Mouse (Mus musculus) limb, embryonic 15.5 days (tissue): Measurements from ENCODE around the gene Lmo7. TPM values are rescaled to one million over a fixed set of nuclear protein-coding genes. Genes with fewer than 3 reads are reported as not detected.

Experiments used
- ATAC-seq: fragments of 200-750 bp; cut with Nextera tagmentation; 2 replicates; pipeline ENCODE4 v1.8.0; 2017; ENCODE audit warnings: low read depth, moderate TSS enrichment; ENCODE audit not compliant: insufficient number of reproducible peaks, low FRiP score, low TSS enrichment
- H3K27ac ChIP-seq: fragments of 300-500 bp; sonication (generic); 2 replicates; pipeline ENCODE4 v1.5.1; 2015; ENCODE audit warnings: moderate library complexity, mild to moderate bottlenecking, inconsistent platforms
- H3K27me3 ChIP-seq: fragments of 300-500 bp; sonication (generic); 2 replicates; pipeline ENCODE4 v1.6.1; 2015; ENCODE audit warnings: inconsistent platforms
- H3K36me3 ChIP-seq: fragments of 300-500 bp; sonication (generic); 2 replicates; pipeline ENCODE4 v1.6.1; 2015; ENCODE audit warnings: inconsistent platforms
- H3K4me1 ChIP-seq: fragments of 300-500 bp; sonication (generic); 2 replicates; pipeline ENCODE4 v1.6.1; 2015; ENCODE audit warnings: inconsistent platforms
- H3K4me2 ChIP-seq: fragments of 300-500 bp; sonication (generic); 2 replicates; pipeline ENCODE4 v1.6.1; 2015; ENCODE audit warnings: mild to moderate bottlenecking, inconsistent platforms
- H3K4me3 ChIP-seq: fragments of 300-500 bp; sonication (generic); 2 replicates; pipeline ENCODE4 v1.5.1; 2015; ENCODE audit warnings: mild to moderate bottlenecking, inconsistent platforms
- H3K9ac ChIP-seq: fragments of 300-500 bp; sonication (generic); 2 replicates; pipeline ENCODE4 v1.6.1; 2015; ENCODE audit warnings: inconsistent platforms
- H3K9me3 ChIP-seq: fragments of 300-500 bp; sonication (generic); 2 replicates; pipeline ENCODE4 v1.6.1; 2016; ENCODE audit warnings: inconsistent platforms
- WGBS: fragments of 180-500 bp; shearing (Covaris S2); methylation state at CpG from one replicate; pipeline ENCODE4 v1.1.7; 2015; 5-methylcytosine and 5-hydroxymethylcytosine counted together
- polyA plus RNA-seq: library from polyadenylated mRNA; unstranded; fragments of >200 nt; fragmentation: Nextera tagmentation; extraction: Ambion mirVana; gene quantifications from 2 replicates; pipeline ENCODE4 v1.2.1, GENCODE M21; 2015

Gene Lmo7
- polyA plus RNA-seq, 1 experiment from 2014 or later, result 35.4 TPM

DNA sequence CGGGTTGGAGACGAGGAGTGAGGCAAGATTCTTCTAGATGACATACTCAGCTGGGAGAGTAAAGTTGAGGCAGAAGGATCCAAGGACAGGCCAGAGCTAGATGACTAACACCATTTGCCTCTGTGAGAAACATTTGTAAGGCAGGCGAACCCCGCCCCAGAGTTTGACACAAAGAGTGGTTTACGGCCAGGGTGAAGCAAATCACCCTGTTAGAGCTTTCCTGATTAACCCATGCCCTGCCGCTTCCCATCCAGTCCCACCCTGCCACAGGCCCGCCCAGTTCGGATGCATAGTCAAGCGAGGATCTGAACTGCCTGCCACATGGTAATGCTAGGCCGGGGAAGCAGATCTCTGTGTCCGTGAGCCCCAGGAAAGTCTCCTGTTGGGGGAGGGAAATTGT is 51.5 kb downstream of the Lmo7 start:
- ATAC-seq, result no peak
- Histone ChIP-seq H3K4me2 (no peak overlapping the region), H3K4me3 (no peak overlapping the region), H3K9ac (no peak overlapping the region), H3K4me1 (no peaks in the 10 kb centered on the region), H3K36me3 (no peaks in the 10 kb centered on the region), H3K27ac (no peak overlapping the region), H3K27me3 (no peaks in the 10 kb centered on the region), H3K9me3 (no peaks in the 10 kb centered on the region)
- 66% methylated on average over 11 of the region's 11 CpGs for WGBS

DNA sequence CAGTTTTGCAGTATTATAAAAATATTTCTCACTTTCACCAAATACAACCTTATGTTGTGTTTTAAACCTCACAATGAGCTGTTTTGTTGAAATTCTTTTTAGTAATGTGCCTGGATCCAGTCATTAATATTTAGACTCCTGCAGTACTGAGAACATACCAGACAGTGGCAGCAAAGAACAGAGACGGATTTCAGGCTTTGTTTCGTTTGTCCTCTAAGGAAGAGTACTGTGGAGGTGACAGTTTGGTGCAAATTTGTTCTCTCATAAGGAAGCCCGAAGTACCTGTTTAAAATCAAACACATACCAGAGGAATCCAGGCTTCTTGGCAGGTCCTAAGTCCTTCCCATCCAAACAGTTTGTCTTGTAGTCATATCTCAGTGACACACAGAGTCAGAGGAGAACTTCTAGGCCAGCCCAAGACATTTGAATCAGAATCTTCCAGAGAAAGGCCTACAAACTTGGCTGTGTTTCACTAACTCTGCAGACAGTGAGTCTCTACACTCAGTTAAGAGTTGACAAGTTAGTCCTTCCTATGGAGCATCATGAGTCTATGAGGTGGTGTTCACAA is 52.3 kb downstream of the Lmo7 start:
- Histone ChIP-seq H3K27ac (no peak overlapping the region), H3K4me1 (no peaks in the 10 kb centered on the region), H3K9me3 (no peaks in the 10 kb centered on the region), H3K9ac (no peak overlapping the region), H3K27me3 (no peaks in the 10 kb centered on the region), H3K36me3 (no peaks in the 10 kb centered on the region), H3K4me2 (no peak overlapping the region), H3K4me3 (no peak overlapping the region)
- 14% methylated on average over 3 of the region's 3 CpGs for WGBS
- no peak for ATAC-seq

DNA sequence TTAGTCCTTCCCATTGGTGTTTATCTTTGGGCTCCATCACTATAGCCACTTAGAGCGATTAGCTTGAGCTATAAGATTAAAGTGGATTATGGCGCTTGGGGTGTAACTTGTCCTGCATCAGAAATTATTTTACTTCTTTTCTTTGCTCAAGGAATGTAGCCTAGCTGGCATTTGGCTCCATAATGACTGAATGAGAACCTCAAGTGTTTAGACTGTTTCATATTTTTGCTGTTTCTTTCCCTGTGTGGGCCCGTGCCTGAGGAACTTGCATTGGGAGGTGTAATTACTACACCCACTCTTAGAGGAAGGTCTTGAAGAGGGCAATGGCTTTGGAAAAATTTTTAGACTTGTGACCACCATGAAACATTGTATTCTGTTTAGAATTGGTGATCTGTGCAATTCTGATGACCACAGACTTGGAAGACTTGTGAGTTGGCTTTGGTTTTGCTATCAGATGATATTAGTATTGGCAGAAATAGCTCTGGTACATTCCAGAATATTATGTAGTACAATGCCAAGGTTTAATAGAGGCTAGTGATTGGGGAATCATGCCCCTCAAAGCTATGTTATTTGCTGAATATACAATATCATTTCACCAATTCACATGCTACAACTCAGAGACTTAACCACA is 54.7 kb downstream of the Lmo7 start:
- WGBS, result 78% methylated on average over 3 of the region's 3 CpGs
- Histone ChIP-seq H3K9ac (no peak overlapping the region), H3K4me2 (no peak overlapping the region), H3K4me1 (peaks cover 5% of the 10 kb centered on the region; the same call in 1 of the 2 replicates), H3K27ac (peak overlapping the region; percentile 38; the same call in 1 of the 2 replicates), H3K27me3 (no peaks in the 10 kb centered on the region), H3K9me3 (no peaks in the 10 kb centered on the region), H3K36me3 (no peaks in the 10 kb centered on the region), H3K4me3 (no peak overlapping the region)
- ATAC-seq, result 0 out of 2 replicates have a peak, but pooled peaks have one; percentile 52

DNA sequence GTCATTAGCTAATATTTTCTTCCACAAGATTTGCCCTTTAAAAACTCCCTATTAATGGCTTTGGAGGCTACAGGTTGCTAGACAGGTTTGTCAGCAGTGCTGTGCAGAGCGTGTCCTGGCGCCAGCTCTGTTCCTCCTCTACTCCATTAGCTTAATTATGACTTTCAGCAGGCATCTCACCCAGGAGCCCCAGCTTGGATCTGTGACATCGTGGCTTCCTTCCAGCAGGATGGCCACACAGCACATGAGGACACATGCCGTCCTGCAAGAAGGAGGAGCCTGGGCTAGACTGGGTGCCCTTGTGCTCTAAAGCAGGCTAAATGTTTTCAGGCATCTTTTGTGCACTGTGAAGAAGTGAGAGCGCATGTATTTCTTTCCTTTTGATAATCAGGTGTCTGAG is 58.1 kb downstream of the Lmo7 start:
- peaks cover 5% of the 10 kb centered on the region; the same call in 1 of the 2 replicates for H3K4me1 ChIP-seq
- H3K36me3 ChIP-seq, result no peaks in the 10 kb centered on the region
- no peaks in the 10 kb centered on the region for H3K9me3 ChIP-seq
- 45% methylated on average over 5 of the region's 5 CpGs for WGBS
- H3K27ac ChIP-seq, result 0 out of 2 replicates have a peak overlapping the region, but pooled peaks have one; percentile 0
- H3K4me3 ChIP-seq, result no peak overlapping the region
- H3K27me3 ChIP-seq, result no peaks in the 10 kb centered on the region
- no peak for ATAC-seq
- H3K4me2 ChIP-seq, result no peak overlapping the region
- no peak overlapping the region for H3K9ac ChIP-seq

DNA sequence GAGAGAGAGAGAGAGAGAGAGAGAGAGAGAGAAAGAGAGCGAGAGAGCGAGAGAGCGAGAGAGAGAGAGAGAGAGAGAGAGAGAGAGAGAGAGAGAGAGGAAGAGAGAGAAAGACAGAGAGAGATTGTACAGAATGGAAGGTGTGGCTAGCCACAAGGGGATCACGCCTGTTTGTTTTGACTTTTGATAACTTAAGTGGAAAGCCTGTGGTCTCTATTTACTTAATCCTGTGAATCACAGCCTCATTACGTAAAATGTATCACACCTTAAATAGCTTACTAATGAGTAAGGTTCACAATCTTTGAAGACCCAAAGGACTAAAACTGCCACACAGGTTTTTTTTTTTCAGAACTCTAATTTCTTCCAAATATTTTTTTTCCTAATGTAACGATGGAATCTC is 58.7 kb downstream of the Lmo7 start:
- WGBS, result 66% methylated on average over 6 of the region's 6 CpGs
- Histone ChIP-seq H3K9me3 (no peaks in the 10 kb centered on the region), H3K9ac (no peak overlapping the region), H3K4me1 (peaks cover 5% of the 10 kb centered on the region; the same call in 1 of the 2 replicates), H3K36me3 (no peaks in the 10 kb centered on the region), H3K4me3 (no peak overlapping the region), H3K4me2 (no peak overlapping the region), H3K27ac (no peak overlapping the region), H3K27me3 (no peaks in the 10 kb centered on the region)
- ATAC-seq, result no peak

DNA sequence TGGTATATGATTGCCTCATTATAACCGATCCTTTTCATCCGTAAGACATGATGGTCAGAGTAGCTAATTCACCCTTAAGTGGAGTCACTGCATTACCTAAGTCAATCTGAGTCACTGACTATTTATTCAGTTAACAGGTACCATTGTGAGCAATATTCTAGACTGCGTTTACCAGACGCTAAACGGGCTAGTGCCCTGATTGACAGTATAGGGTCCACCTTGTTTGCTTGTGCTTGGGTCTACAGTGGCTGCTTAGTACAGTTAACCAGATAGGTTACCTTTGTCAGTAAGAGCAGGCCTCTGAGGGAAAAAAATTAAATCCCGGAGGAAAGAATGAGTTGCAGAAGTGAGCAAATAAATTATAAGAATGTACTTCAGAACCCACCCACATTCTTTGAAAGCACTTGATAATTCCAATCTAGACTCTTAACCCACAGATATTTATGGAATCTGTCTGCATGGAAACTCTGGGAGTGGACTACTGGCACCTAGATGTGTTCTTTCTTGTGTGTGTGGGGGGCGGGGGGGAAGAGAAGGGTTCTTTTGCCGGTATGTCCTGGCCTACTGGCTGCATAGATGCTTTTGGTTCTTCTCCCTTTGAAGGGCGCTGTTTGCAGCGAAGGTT is 64.9 kb downstream of the Lmo7 start:
- Histone ChIP-seq H3K27me3 (no peaks in the 10 kb centered on the region), H3K9ac (no peak overlapping the region), H3K4me1 (no peaks in the 10 kb centered on the region), H3K27ac (no peak overlapping the region), H3K9me3 (no peaks in the 10 kb centered on the region), H3K36me3 (no peaks in the 10 kb centered on the region), H3K4me3 (no peak overlapping the region), H3K4me2 (no peak overlapping the region)
- no peak for ATAC-seq
- 87% methylated on average over 10 of the region's 10 CpGs for WGBS

DNA sequence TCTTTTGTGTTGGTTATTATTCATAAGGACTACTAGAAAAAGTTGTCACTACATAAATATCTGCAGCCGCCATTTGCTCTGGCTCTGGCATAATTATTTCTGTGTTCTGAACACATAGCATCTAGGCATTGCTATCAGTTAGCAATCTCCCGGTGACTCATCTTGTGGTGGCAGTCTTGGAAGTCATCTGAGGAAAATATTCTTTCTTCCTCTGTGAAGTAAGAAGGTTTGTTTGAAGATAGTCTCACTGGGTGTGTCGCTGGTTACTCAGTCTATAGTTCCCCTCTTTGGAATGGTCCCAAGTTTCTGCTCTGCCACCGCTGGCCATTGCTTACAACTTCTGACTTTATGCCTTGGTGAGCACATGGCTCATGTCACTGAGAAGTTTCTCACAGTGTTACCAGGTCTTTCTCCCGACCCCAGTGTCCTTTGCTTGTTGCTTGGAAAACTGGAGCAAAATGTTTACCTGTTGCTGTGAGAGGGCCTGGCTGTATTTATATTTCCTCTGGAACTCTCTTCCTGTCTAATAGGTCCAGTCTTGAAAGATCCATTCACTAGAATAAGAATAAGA is 68.3 kb downstream of the Lmo7 start:
- 78% methylated on average over 5 of the region's 5 CpGs for WGBS
- no peak for ATAC-seq
- H3K27ac ChIP-seq, result no peak overlapping the region

DNA sequence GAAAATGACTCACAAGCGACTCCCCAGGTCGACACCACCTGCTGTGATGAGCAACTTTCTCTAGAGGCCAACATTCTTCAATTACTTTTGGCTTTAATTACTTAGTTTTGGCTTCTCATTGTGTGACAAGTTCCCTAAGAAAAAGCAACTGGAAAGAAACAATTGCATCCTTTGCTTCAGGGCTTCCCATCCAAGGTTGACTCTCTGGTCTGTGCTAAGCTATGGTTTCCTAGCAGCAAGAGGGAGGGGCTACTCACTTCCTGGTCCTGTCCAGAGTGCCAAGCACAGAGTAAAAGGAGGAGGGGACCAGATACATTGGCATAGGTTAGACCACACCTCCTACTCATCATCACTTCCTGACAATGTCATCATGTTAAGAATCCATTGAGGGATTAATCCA is 69.0 kb downstream of the Lmo7 start:
- no peaks in the 10 kb centered on the region for H3K36me3 ChIP-seq
- H3K9ac ChIP-seq, result no peak overlapping the region
- H3K27me3 ChIP-seq, result no peaks in the 10 kb centered on the region
- H3K4me1 ChIP-seq, result no peaks in the 10 kb centered on the region
- H3K9me3 ChIP-seq, result no peaks in the 10 kb centered on the region
- WGBS, result 80% methylated on average over 2 of the region's 2 CpGs
- H3K27ac ChIP-seq, result no peak overlapping the region
- no peak overlapping the region for H3K4me2 ChIP-seq
- no peak for ATAC-seq
- H3K4me3 ChIP-seq, result no peak overlapping the region

More for the DNA sequence above, 68.3 kb downstream of the Lmo7 start:
- Histone ChIP-seq H3K9ac (no peak overlapping the region), H3K4me3 (no peak overlapping the region), H3K9me3 (no peaks in the 10 kb centered on the region), H3K4me2 (no peak overlapping the region), H3K36me3 (no peaks in the 10 kb centered on the region), H3K27me3 (no peaks in the 10 kb centered on the region), H3K4me1 (no peaks in the 10 kb centered on the region)

DNA sequence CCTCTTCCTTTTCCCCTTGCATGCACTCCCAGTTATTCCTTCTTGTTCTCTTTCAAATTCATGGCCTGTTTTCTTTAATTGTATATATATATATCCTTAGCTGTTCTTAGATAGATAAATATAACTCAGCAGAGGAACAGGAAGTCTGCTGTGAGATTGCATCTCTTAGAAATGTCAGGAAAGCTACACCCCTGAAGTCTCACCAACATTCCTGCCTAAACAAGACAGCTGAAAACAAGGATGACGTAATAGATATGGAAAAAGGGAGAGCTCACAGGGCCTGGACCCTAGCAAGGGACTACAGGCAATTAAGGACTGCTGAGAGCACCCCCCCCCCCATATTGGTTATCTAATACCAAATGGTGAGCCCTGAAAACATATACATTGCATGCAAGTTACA is 71.9 kb downstream of the Lmo7 start:
- 73% methylated on average over 1 of the region's 1 CpGs for WGBS
- ATAC-seq, result no peak
- no peaks in the 10 kb centered on the region for H3K36me3 ChIP-seq
- H3K9ac ChIP-seq, result no peak overlapping the region
- no peak overlapping the region for H3K4me3 ChIP-seq
- H3K9me3 ChIP-seq, result no peaks in the 10 kb centered on the region
- H3K27ac ChIP-seq, result no peak overlapping the region
- no peak overlapping the region for H3K4me2 ChIP-seq
- no peaks in the 10 kb centered on the region for H3K4me1 ChIP-seq
- no peaks in the 10 kb centered on the region for H3K27me3 ChIP-seq

DNA sequence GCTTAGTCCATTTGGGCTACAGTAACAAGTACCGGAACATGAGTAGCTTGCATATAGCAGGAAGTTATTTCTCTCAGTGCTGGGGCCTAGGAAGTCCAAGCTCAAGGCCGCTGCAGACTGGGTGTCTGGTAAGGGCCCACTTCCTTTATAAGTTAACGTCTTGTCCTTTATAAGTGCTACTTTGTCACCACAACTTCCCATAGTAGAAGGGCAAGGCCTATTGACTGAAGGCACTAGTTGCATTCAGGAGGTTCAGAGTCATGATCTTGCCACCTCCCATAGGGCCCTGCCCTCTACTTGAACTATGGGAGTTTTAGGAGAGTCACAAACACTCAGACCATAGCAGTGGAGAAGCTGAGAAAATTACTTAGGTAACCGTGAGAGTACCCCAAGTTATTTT is 74.4 kb downstream of the Lmo7 start:
- H3K4me1 ChIP-seq, result no peaks in the 10 kb centered on the region
- H3K4me2 ChIP-seq, result no peak overlapping the region
- ATAC-seq, result no peak
- no peaks in the 10 kb centered on the region for H3K27me3 ChIP-seq
- H3K27ac ChIP-seq, result 0 out of 2 replicates have a peak overlapping the region, but pooled peaks have one; percentile 8
- H3K36me3 ChIP-seq, result no peaks in the 10 kb centered on the region
- WGBS, result 82% methylated on average over 4 of the region's 4 CpGs
- H3K9ac ChIP-seq, result no peak overlapping the region
- H3K9me3 ChIP-seq, result no peaks in the 10 kb centered on the region
- H3K4me3 ChIP-seq, result no peak overlapping the region

DNA sequence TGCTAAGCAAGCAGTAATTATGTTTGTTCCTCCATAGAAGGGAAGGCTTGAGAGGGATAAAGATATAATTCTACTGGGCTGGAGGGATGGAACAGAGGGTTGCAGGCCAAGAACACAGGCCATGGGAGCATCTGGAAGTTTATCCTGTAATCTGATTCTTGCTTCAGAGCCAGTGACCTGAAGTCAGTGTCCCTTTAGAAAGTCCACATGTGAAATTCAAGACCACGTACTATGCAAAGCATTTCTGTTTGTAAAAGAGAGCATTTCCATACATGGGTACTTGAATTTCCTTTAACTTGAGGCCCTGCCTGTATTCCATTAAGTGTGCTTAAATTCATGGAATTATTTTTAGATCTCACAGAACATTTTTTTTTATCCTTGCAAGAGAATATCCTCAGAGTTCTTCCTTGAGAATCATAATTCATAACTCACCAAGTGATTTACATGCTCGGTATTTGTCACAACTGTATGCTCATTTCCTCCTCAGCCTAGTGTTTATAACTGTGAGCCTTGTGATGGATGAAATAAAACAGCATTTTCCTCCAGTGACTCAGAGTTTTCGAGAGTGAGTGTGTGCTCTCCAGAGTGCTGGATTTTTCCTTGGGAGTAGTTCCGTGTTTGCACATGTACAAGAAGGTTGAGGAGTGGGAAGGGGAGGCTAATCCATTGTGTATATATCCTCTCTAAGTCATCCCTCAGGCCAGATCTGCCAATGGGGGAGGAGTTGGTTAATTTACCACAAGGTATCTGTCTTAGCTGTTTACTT is 75.0 kb downstream of the Lmo7 start:
- Histone ChIP-seq H3K27me3 (no peaks in the 10 kb centered on the region), H3K4me2 (no peak overlapping the region), H3K9ac (no peak overlapping the region), H3K36me3 (no peaks in the 10 kb centered on the region), H3K27ac (0 out of 2 replicates have a peak overlapping the region, but pooled peaks have one; percentile 8), H3K4me3 (no peak overlapping the region), H3K4me1 (no peaks in the 10 kb centered on the region), H3K9me3 (no peaks in the 10 kb centered on the region)
- ATAC-seq, result no peak
- WGBS, result 41% methylated on average over 4 of the region's 4 CpGs
